Mouse (Mus musculus): Measurements from ENCODE around the gene Asprv1.

The Asprv1 gene

DNA sequence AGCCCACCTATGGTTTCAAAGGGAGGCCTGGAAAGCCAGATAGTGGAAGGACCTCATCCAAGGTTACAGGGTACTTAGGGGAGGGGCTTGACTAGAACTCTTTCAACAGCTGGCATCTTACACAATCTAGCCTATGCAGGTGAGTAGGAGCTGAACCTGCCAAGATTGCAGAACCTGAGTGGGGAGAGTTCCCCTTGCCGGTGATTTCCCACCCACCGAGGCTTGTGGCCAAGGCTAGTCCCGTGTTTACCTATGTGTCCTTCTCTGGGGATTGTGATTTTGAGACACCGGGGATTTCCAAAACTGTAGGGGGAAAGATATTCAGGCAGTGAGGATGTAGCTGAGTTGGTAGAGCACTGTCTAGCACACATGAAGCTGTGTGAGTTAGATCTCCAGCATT lies 12.7 kb upstream of the Asprv1 start:
- no peak for DNase-seq (ENCODE audit: low spot score in 2 of 2)

DNA sequence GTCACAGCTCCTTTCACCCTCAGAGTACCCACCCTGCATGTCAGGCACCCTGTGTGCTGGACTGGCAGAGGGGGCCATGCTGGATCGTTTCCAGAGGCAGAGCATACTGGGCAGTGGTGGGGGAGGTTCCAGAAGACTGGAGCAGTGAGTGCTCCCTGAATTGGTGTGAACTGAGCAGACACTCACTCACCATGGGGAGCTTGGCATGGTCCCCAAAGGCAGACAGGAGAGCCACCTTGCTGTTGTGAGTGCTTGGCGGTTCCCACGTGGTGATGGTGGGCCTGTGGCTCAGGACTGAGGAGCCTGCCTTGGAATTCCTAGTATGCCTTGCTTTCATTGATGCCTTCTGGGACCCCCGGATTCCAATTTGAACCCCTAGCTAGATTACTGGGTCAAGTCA lies 4.8 kb upstream of the Asprv1 start:
- no peak for DNase-seq (ENCODE audit: low spot score in 2 of 2)

DNA sequence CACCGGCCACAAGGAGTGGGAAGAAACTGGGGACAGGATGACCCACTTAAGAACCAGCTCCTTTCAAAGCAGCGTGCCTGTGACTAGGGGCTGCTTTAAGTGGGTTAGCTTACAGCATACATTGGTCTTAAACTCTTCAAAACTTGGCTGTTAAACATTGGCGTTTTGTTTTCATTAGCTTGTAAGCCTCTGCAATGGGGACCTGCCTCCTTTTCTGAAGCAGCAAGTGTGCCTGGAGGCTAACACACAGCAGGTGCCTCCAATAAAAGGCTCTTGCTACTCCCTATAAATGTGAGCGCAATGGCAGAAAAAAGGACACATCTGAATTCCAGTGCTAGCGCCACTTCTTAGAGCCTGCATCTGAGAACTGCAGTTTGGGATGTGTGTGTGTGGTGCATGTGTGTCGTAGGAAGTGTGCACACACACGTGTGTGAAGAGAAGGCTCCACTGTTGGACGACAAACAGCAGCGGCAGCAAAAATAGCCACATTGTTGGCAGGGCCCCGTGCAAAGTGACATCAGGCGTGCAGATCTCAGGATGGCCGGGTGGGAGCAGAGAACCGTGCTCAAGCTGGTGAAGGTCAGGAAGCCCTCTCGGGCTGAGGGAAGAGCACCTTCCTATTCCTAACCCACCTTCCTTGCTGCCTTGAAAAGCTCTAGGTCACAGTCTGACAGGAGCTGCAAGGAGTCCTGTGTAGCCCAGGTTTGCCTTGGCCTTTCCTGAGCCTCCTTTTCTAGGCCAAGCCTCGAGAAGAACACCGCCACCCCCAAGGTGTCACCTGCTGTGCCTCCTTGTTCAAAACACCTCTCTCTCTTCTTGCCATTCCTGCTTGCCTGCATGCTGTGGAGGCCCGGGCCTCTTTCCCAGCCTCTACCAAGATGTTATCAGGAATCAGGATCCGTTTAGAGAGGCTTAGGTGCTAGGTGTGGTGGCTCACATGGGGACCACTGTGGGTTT lies 3.6 kb upstream of the Asprv1 start:
- DNase-seq (ENCODE audit: low spot score in 2 of 2) = peak; percentile 28 to 47

DNA sequence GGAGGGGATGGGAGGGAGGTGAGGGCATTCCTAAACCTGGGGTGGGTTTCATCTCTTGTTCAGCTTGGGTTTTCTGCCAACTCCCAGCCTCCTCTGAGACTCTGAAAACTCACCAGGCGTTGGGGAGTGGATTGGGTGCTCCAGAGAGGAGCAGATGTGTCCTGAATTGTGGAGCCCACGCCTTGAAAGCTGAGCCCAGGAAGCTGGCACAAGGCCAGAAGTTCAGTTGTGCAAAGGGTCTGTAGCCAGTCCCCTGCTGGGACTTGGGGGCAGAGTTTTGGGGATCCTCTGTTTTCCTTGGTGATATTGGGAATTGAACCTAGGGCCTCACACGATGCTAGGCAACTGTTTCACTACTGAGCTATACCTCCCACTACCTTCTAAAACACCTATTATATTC lies 2.2 kb downstream of the Asprv1 start:
- no peak for DNase-seq (ENCODE audit: low spot score in 2 of 2)

DNA sequence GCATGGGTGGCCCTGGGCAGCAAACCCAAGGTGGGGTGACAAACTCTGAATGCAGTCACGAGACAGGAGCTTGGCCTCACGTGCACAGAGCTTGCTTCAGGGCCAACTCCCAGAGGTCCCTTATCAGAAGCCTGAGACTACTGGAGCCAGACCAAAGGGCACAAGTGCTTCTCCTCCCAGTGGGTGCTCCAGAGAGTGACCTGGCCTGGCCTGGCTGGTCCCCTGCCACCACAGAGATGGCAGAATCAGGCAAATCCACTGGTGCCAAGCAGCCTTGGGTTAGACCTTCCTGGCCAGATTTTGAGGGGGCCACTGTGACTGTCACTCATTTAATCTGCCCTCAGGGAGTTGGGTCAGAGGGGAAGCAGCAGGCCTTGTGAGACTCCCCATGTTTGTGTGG lies 8.5 kb downstream of the Asprv1 start:
- DNase-seq (ENCODE audit: low spot score in 2 of 2) = no peak

DNA sequence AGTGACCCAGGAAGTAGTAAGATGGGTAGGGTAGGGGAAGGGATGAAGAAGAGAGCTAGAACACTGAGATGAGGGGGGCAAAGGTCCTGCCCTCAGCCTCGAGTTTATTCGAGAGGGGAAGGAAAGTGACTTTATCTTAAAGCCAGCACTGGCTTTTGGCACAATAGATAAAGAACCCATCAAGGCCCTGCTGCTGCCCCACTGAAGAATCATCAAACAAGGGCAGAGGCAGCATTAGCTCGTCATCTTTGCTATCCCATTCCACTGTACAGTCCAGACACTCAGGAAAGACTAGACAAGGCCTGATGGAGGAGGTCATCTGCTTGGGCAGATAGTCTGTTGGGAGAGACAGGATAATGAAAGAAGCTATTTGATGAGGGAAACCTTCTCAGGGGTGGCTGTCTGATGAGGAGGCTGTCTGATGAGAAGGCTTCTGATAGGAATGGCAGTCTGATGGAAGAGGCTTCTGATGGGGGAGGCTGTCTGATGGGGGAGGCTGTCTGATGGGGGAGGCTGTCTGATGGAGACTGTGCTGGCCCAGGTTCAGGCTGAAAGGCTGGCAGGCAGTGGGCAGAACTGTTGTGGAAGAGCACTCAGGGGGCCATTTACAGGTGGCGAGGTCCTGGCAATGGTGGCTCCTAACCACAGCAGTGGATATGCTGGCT lies 9.3 kb downstream of the Asprv1 start:
- no peak for DNase-seq (ENCODE audit: low spot score in 2 of 2)

DNA sequence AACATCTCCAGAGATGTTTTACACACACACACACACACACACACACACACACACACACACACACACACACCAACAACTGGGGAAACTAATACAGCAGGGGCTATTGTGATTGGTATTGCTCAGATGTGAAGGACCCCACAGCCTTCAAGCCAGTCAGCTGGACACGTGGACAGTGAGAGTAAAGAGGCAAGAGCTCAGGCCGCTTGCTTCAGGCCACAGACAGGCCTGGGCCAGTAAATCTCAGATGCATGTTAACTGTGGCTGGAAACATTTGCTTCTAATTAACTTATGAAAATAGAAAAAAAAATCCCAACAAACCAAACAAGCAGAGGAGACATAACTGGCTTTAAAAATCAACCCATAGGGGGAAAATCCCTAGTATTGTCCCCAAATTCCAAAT lies 9.9 kb downstream of the Asprv1 start:
- no peak for DNase-seq (ENCODE audit: low spot score in 2 of 2)

DNA sequence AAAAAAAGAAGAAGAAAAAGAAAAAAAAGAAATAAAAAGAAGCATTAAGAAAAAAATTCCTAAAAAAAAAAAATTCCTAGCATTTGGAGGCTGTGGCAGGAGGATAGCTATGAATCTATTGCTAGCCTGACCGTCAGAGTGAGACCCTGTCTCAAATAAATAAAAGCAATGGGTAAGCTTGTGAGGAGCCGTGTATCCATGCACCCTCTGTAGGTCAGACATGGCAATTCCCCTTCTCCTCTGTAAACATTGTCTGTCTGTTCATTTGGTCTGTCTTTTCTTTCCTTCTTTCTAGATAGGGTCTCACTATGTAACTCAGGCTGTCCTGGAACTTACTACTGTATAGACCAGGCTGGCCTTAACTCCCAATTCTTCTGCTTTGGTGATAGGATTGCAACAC lies 10.5 kb downstream of the Asprv1 start:
- no peak for DNase-seq (ENCODE audit: low spot score in 2 of 2)

DNA sequence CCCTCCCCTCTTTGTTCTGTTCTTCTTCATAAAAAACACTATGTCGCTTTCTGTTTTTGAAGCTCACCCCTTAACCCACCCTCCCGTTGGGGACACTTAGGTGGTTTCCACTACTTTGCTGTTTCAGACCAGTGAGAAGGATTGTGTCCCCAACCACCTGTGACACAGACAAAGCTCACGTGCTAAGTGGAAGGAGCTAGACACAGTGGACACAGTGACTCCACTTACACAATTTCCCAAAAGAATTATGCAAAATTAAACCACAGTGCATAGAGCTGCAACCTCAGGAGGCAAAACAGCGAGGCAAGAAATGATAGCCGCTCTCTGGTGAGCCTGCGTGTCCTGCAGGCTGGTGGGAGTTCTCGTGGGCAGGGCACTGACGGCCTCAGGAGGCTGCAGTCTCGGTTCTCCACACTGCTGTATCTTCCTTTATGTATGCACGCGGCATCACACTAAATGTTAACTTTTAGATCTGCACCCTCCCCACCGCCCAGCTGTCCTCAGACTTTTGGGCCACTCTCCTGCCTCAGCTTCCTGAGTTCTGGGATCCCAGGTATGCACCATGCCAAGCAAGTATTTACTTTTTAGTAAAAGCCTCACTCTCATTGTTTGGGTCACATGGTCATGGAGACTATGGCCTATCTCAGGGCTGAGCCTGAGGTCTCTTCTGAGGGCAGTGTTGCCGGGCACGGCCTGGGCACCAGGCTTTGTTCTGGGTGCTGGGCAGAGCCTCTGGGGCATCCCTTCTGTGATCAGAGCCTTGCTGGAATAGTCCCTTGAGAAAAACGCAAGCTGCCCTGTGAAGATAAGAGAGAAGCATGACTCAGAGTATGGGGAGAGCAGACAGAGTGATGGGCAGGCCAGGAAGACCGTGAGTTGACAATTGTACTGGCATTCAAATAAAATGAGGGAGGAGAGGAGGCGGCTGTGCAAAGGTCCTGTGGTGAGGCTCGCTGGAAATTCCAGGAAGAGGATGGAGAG lies 11.5 kb downstream of the Asprv1 start:
- no peak for DNase-seq (ENCODE audit: low spot score in 2 of 2)

DNA sequence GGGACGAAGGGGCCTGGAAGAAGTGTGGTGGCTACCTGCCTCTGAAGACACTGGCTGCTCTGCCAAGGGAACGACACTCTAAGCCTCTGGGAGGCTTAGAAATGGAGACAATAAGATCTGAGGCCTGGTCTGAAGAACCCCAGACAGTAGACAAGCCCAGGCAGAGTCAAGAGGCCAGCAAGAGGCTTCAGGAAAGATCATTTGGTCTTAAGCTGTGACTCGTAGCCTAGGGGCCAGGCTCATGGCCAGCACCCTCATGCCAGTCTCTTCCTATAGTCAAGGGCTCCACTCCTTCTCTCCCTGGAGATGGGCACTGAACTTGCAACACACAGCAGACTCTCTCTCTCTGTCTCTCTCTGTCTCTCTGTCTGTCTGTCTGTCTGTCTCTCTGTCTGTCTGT lies 12.2 kb downstream of the Asprv1 start:
- no peak for DNase-seq (ENCODE audit: low spot score in 2 of 2)

DNA sequence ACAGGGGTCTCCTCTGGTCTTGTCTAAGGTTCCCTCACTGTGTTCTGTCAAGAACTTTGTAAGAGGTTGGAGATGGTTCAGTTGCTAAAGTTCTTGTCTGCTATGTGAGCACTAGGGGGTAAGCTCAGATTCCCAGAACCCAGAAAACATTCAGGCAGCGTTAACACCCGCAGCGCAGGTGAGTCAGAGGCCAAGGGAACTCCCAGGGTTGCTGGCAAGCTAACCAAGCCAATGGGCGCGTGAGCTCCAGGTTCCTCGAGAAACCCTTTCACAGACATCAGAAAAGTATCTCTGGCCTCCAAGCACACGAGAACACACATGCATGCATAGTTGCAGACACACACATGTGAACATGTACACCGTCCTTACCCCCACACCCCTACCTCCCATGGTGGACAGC lies 12.8 kb downstream of the Asprv1 start:
- DNase-seq (ENCODE audit: low spot score in 2 of 2) = no peak

DNA sequence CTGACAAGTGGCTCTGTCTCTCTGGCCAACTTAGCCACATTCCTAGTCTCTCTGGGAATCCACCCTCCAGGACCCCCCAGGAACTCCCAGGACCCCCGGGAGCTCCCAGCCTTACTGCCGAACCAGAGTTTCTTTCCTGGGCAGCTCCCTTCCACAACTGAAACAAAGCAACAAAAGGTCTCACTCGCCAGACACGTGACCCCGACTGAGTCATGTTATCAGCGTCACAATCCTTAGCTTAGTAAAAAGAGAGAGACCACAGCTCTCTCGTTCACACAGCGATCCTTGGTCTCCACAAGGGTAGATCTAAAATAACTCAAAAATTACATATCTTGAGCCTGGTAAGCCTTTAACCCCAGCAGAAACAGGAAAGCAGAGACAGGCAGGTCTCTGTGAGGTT lies 13.8 kb downstream of the Asprv1 start:
- no peak for DNase-seq (ENCODE audit: low spot score in 2 of 2)

DNA sequence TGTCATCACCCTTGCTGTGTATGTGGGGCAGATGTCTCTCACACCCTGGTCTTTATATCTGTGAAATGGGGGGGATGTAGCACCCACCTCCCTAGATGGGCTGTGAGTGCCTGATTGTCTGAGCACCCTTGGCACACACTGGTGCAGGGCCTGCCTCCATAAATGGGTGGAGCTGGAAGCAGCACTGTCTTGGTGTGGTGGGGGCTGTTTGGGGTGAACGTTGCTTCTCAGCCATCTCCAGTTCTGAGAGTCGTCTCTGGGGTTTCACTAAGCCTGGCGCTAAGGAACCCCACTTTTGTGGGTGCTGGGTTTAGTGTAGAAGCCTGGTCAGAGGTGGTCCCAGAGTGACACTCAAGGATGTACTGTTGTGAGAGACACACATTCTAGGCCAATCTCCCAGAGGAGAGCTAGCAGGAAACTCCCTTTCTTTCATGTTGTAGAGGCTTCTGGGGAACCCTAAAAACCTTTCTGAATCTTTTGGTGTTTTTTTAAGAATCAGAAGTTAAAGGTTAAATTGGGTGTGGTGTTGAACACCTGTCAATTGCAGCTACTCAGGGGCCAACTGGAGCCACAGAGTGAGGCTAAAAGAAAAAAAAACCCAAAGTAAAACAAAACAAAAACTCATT lies 16.9 kb downstream of the Asprv1 start:
- DNase-seq (ENCODE audit: low spot score in 2 of 2) = no peak

DNA sequence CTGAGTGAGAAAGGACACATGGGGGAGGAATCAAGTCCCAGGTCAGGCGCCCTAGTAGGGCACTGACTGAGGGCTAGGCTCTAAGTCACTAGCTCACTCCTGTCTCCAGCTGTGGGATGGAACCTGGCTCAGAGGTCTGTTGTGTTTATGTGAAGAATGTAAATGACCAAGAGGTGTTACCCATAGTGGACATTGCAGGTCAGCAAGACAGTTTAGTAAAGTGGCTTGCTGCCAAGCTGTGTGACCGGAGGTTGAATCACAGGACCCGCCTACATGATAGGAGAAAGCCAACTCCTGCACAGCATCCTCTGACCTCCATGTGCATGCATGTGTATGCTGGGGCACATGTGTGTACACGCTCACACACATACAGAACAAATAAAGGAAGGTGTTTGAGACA lies 17.6 kb downstream of the Asprv1 start:
- DNase-seq (ENCODE audit: low spot score in 2 of 2) = no peak

DNA sequence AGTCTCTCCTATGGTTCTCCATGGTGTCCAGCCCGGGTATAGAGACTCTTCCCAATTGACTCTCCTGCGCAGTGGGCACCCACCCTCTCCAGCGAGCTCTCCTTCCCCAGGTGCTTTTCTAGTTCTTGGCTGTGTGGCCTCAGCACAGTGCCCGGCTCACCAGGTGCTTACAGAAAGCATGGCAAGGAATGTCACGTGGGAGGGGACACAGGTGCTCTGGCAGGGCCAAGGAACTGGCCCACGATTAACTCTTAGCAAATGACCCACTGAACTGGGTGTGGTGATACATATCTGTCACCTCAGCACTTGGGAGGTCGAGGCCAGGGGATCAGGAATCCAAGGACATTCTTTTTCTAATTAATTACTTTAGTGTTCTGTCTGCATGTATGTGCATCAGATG lies 18.2 kb downstream of the Asprv1 start:
- DNase-seq (ENCODE audit: low spot score in 2 of 2) = no peak

DNA sequence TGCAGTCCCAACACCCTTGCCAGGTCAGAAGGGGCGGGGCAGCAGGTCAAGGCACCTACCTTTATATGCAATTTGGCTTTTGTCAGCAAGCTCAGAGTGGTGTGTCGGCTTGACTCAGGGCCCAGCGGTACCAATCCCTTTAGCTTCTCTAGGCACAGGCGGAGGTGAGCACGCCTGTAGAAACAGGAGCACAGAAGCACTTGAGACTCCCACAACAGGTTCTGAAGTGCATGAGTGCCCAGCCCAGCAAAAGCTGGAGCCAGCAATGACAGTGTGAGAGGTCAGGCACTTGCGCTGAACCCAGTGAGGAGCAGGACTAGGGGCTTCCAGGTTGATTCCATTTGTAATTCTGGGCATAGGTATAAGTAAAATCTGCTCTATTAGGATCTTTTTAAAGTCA lies 25.1 kb downstream of the Asprv1 start:
- DNase-seq (ENCODE audit: low spot score in 2 of 2) = no peak

DNA sequence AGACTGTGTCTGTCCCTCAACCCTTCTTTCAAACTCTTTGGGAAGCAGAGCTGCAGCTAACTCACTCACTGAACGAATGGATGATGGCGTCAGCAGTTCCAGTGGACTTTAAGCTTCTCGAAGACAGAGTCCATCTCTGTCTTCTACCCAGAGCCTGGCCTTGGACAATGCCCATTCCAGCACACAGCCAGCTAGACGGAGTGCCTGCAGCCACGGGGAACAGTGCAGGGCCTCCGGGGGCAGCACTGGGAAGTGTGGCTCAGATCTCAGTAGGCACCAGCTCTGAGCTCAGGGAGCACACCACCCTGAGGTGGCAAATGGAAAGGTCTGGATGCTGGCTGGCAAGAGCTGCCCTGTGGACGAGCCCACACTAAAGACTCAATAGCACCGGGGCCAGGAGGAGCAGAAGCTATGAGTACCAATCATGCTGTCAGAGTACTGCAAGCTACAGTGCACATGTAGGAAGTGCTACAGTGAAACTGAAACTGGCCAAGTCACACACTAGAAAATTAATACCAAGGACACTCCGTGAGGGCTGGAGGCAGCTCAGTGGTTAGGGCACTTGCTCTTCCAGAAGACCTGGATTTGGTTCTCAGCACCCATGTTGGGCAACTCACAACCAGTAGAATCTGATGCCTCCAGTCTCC lies 26.4 kb downstream of the Asprv1 start:
- no peak for DNase-seq (ENCODE audit: low spot score in 2 of 2)

DNA sequence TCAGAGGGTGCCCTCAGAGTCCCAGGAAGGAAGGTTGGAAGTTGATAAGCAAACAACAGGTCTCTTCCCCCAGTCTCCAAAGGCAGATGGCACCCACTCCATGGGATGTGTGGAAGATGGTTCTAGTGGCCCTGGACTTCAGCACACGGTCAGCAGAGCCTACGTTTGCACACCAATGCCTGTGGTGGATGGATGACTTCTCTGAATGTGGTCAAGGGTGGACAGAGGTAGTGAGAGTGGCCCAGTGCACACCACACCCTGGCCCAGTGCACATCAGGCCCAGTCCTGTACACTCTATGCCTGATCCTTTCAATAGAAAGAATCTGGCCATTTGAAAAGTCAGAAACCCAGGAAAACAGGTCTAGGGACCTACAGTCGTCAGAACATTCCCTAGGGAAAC lies 30.5 kb downstream of the Asprv1 start:
- no peak for DNase-seq (ENCODE audit: low spot score in 2 of 2)

DNA sequence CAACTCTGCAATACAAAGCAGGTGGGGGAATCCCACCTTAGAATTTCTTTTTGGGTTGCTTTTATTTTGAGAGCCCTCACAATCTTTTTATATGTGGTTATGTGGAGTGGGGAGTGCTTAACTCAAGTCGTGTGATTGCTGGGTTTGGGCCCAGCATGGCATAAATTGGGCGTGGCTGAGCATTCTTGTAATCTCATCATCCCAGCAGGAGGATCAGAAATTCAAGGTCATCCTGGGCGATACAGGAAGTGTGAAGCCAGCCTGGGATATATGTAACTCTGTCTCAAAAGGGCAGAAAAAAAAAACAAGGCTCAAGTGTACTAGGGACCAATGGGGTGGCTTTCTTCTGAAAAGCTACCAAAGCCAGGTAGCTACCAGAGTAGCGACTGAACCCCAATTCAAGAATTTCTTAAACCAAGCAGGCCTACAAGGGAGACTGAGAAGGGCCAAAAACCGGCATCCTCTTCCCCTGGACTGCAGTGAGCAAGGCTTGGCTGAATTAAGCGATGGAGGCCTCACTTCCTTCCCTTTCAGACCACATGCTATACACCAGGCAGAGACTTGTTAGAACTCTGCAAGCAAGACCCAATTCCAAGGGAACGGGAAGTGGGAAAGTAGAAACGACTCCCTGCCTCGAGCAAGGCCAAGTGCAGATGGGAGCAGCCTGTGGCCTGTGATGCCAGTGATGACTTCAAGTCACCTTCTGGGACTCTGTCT lies 32.4 kb downstream of the Asprv1 start:
- no peak for DNase-seq (ENCODE audit: low spot score in 2 of 2)

DNA sequence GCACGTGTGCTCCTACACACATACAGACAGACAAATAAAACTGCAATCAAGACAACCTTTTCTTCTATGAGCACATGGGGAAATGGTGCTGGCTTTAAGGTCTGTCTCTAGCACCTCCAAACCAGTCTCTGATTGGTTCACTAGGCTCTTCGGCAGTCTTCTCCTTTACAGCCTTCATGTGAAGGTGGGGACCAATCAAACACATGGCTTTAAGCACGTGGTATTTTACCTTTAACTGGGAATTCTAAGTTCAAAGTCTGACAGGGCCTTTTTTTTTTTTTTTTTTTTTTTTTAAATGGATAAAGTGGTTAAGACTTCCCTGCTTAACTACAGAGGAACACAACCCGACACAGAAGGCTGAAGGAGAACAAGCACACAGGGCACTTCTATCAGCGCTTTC lies 37.1 kb downstream of the Asprv1 start:
- no peak for DNase-seq (ENCODE audit: low spot score in 2 of 2)
